Mouse (Mus musculus): Measurements from ENCODE around the gene Apoc1.

GRCm38 (mm10) chr7:19740269-19740668 lies 47.8 kb upstream of the Apoc1 start:
- no peak for TF ChIP-seq EP300 (optimal IDR thresholded peaks at IDR 0.05)
- TF ChIP-seq CTCF (IDR thresholded peaks at IDR 0.05; ENCODE audit: low read depth): peak; percentile 50
